Mouse (Mus musculus): ENCODE results near the gene Sugp2.

DNA sequence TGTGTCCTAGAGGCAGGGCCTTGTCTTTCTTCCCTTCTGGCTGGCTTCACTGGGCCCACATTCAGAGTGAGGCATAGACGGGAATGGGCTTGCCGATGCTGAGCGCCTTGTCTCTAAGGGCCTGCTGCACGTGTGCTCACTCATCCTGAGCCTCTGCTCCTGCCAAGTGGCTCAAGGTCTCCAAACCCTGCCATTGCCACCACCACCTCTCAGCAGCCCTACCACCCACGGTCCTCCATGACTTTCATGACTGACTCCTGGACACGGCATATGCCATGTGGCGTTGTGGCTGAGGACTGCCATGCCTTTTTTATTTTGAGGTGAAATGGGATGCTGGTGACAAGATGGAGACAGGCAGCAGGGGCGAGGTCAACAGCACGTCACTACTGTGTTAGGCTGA, 3.2 kb upstream of the Sugp2 start:
- no peak for TF ChIP-seq CTCF (IDR thresholded peaks at IDR 0.05; ENCODE audit: low read depth, low read length)
- no peak for TF ChIP-seq POLR2A (IDR thresholded peaks at IDR 0.05; ENCODE audit: extremely low read depth, insufficient read depth, low read length)
